Mouse (Mus musculus): ENCODE results near the gene Kndc1. TPM values are rescaled to one million over a fixed set of nuclear protein-coding genes. Genes with fewer than 3 reads are reported as not detected.

The Kndc1 gene
- polyA plus RNA-seq, 1 experiment = not detected

DNA sequence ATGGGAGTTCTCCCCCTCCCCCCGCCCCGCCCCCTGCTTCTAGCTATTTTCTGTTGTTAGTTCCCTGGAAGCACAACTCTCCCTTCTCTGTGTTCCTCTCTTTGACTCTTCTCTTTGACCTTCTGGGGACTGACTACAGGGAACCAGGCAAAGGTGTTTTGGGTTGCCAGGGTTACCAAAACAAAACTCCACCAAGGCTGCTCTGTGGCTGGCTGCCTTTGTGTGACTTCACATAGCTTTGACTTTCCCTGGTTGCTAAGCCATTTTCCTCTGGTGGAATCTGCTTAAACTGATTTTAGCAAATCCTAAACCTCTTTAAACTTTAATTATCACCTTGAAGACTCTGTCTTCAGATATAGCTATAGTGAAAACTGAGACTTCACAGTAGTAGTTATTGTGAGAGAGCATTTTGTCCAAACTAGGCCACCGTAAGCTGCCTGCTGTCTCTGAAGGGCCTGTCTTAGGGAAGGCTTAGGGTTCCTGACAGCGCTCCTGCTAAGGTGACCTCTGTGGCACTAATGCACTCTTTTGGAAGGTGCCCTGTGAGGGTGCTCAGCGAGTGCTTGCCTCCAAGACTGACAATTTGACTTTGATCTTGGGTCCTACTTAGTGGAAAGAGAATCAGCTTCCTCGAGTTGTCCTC, 57.6 kb downstream of the Kndc1 start:
- TF ChIP-seq CTCF (IDR thresholded peaks at IDR 0.05; ENCODE audit: insufficient read depth, low read depth, low read length) = no peak
- no peak for TF ChIP-seq POLR2A (IDR thresholded peaks at IDR 0.05; ENCODE audit: insufficient read depth, low read depth, low read length)
- H3K27ac ChIP-seq (ENCODE audit: insufficient read depth, low read depth, low read length) = no peak overlapping the region
- WGBS = 75% methylated on average over 6 of the region's 6 CpGs
- H3K4me3 ChIP-seq (ENCODE audit: insufficient read depth, low read depth, low read length) = no peak overlapping the region
- H3K4me1 ChIP-seq (ENCODE audit: control insufficient read depth, insufficient read depth, low read length) = peaks cover 14% of the 10 kb centered on the region

DNA sequence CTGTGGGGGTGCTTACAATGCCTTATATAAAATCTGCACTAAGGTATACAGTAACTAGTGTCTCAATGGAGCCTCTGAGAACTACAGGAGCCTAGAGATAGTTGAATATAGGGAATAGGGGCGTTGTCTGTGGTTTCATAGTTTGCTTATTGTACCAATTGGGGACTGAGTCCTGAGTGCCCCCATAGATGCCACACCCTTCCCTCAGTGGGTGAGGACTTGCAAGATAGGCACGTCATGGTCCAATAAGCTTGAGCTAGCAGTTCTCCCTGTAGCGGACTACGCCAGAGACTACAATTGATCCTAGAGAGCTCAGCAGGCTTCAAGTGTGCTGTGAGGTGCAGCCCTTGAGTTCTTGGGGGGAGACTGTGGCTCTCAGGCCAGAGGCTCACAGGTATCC, 61.0 kb downstream of the Kndc1 start:
- Histone ChIP-seq H3K4me1 (ENCODE audit: control insufficient read depth, insufficient read depth, low read length) (peaks cover 7% of the 10 kb centered on the region), H3K4me3 (ENCODE audit: insufficient read depth, low read depth, low read length) (no peak overlapping the region), H3K27ac (ENCODE audit: insufficient read depth, low read depth, low read length) (no peak overlapping the region)
- 95% methylated on average over 4 of the region's 4 CpGs for WGBS
- no peak for TF ChIP-seq CTCF (IDR thresholded peaks at IDR 0.05; ENCODE audit: insufficient read depth, low read depth, low read length)
- TF ChIP-seq POLR2A (IDR thresholded peaks at IDR 0.05; ENCODE audit: insufficient read depth, low read depth, low read length) = no peak

DNA sequence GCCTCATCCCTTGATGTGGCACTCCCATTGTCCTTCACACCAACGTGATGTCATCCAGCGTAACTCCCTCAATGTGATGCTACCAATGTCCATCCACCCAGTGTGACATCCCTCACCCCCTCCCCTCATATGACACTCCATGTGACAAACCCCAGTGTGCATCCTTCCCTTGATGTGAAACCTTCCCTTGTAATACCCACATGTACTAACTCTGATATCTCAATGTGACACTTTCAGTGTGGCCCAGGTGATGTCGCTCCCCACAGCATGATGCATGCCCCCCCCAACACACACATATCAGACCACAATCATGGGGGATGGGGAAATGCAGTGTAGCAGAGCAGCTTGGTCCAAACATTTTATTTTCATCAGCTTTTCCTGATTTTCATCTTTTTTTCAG, 62.2 kb downstream of the Kndc1 start:
- H3K27ac ChIP-seq (ENCODE audit: insufficient read depth, low read depth, low read length) = no peak overlapping the region
- H3K4me3 ChIP-seq (ENCODE audit: insufficient read depth, low read depth, low read length) = no peak overlapping the region
- 92% methylated on average over 3 of the region's 3 CpGs for WGBS
- TF ChIP-seq CTCF (IDR thresholded peaks at IDR 0.05; ENCODE audit: insufficient read depth, low read depth, low read length) (no peak), POLR2A (IDR thresholded peaks at IDR 0.05; ENCODE audit: insufficient read depth, low read depth, low read length) (no peak)
- no peaks in the 10 kb centered on the region; the same call in 1 of the 2 replicates for H3K4me1 ChIP-seq (ENCODE audit: control insufficient read depth, insufficient read depth, low read length)

GRCm38 (mm10) chr7:139957437-139957836, 62.9 kb downstream of the Kndc1 start:
- 80% methylated on average over 11 of the region's 11 CpGs for WGBS
- no peak for TF ChIP-seq CTCF (IDR thresholded peaks at IDR 0.05; ENCODE audit: insufficient read depth, low read depth, low read length)
- no peak for TF ChIP-seq POLR2A (IDR thresholded peaks at IDR 0.05; ENCODE audit: insufficient read depth, low read depth, low read length)
- no peak overlapping the region for H3K27ac ChIP-seq (ENCODE audit: insufficient read depth, low read depth, low read length)
- H3K4me3 ChIP-seq (ENCODE audit: insufficient read depth, low read depth, low read length) = no peak overlapping the region
- no peaks in the 10 kb centered on the region; the same call in 1 of the 2 replicates for H3K4me1 ChIP-seq (ENCODE audit: control insufficient read depth, insufficient read depth, low read length)

- no peak overlapping the region for H3K4me3 ChIP-seq (ENCODE audit: insufficient read depth, low read depth, low read length)
- no peak overlapping the region for H3K27ac ChIP-seq (ENCODE audit: insufficient read depth, low read depth, low read length)
- 49% methylated on average over 11 of the region's 11 CpGs for WGBS
- no peaks in the 10 kb centered on the region for H3K4me1 ChIP-seq (ENCODE audit: control insufficient read depth, insufficient read depth, low read length)
- TF ChIP-seq CTCF (IDR thresholded peaks at IDR 0.05; ENCODE audit: insufficient read depth, low read depth, low read length) = no peak
- TF ChIP-seq POLR2A (IDR thresholded peaks at IDR 0.05; ENCODE audit: insufficient read depth, low read depth, low read length) = no peak
These were observed 63.5 kb downstream of the Kndc1 start for GRCm38 (mm10) chr7:139957958-139958357.

- no peak for TF ChIP-seq CTCF (IDR thresholded peaks at IDR 0.05; ENCODE audit: insufficient read depth, low read depth, low read length)
- no peak for TF ChIP-seq POLR2A (IDR thresholded peaks at IDR 0.05; ENCODE audit: insufficient read depth, low read depth, low read length)
- 93% methylated on average over 10 of the region's 10 CpGs for WGBS
- Histone ChIP-seq H3K27ac (ENCODE audit: insufficient read depth, low read depth, low read length) (no peak overlapping the region), H3K4me1 (ENCODE audit: control insufficient read depth, insufficient read depth, low read length) (no peaks in the 10 kb centered on the region), H3K4me3 (ENCODE audit: insufficient read depth, low read depth, low read length) (no peak overlapping the region)
These were observed 66.6 kb downstream of the Kndc1 start for GRCm38 (mm10) chr7:139961141-139961540.

- no peaks in the 10 kb centered on the region for H3K4me1 ChIP-seq (ENCODE audit: control insufficient read depth, insufficient read depth, low read length)
- H3K27ac ChIP-seq (ENCODE audit: insufficient read depth, low read depth, low read length) = no peak overlapping the region
- TF ChIP-seq CTCF (IDR thresholded peaks at IDR 0.05; ENCODE audit: insufficient read depth, low read depth, low read length) = no peak
- no peak for TF ChIP-seq POLR2A (IDR thresholded peaks at IDR 0.05; ENCODE audit: insufficient read depth, low read depth, low read length)
- WGBS = 59% methylated on average over 4 of the region's 4 CpGs
- no peak overlapping the region for H3K4me3 ChIP-seq (ENCODE audit: insufficient read depth, low read depth, low read length)
These were observed 69.3 kb downstream of the Kndc1 start for GRCm38 (mm10) chr7:139963814-139964213.

DNA sequence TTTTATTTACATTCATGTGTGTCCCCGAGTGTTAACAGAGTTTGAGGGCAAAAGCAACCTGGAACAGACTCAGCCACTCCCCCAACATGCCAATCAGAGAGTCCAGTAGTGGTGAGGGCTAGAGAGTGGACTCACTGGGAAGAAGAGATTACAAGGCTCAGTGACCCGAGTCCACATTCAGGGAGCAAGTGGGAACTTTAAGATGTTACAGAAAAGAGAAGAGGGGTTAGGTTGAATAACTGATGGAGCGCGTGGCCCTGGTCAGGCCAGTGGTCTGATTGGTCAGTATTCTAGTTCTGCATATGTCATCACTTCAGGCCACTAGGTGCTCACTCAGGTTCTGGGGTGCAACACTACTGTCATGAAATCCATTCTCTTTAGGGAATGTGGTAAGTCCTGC, 72.7 kb downstream of the Kndc1 start:
- Histone ChIP-seq H3K4me3 (ENCODE audit: insufficient read depth, low read depth, low read length) (no peak overlapping the region), H3K4me1 (ENCODE audit: control insufficient read depth, insufficient read depth, low read length) (peaks cover 8% of the 10 kb centered on the region), H3K27ac (ENCODE audit: insufficient read depth, low read depth, low read length) (no peak overlapping the region)
- TF ChIP-seq CTCF (IDR thresholded peaks at IDR 0.05; ENCODE audit: insufficient read depth, low read depth, low read length) (no peak), POLR2A (IDR thresholded peaks at IDR 0.05; ENCODE audit: insufficient read depth, low read depth, low read length) (no peak)
- WGBS = 21% methylated on average over 4 of the region's 4 CpGs

DNA sequence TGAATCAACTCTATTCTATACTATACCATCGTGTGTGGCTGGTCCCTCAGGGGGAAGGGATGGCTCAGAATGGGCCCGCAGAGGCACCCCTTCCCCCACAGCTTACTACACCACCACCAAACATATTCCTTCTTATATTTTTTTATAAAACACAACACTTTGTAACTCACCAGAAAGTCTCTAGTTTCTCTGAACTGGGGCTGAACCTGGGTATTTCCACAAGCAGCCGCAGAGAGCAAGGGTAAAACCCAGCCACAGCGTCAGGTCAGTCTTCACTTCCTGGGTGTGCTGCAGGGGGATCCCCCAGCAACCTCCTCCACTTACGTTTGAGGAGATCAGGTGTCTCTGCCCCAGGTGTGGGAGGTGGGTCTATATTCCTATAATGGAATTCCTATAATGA, 73.9 kb downstream of the Kndc1 start:
- H3K27ac ChIP-seq (ENCODE audit: insufficient read depth, low read depth, low read length) = no peak overlapping the region
- TF ChIP-seq CTCF (IDR thresholded peaks at IDR 0.05; ENCODE audit: insufficient read depth, low read depth, low read length) (no peak), POLR2A (IDR thresholded peaks at IDR 0.05; ENCODE audit: insufficient read depth, low read depth, low read length) (no peak)
- H3K4me1 ChIP-seq (ENCODE audit: control insufficient read depth, insufficient read depth, low read length) = peaks cover 12% of the 10 kb centered on the region
- WGBS = 46% methylated on average over 5 of the region's 5 CpGs
- no peak overlapping the region for H3K4me3 ChIP-seq (ENCODE audit: insufficient read depth, low read depth, low read length)

Data from olfactory bulb, adult 2 months (tissue).